In genomic region chr6:125319919-125320296, GRCm38 (mm10) we compare ENCODE assay signal across 21 mouse cellular contexts. TPM values are rescaled to one million over a fixed set of nuclear protein-coding genes. Genes with fewer than 3 reads are reported as not detected.
DNase-seq lines count a peak whose midpoint lies in the region; ATAC-seq and TF ChIP-seq lines count a peak whose summit lies in the region.
"Had no signal": no experiment of that assay in that cellular context is flagged by ENCODE, and none has a peak within 500 bp of the region (broad histone marks: within the 10 kb centered on the region; RNA-seq: fewer than 3 reads in every experiment).

No protein-coding gene starts in this region.

- no peaks in the 10 kb centered on the region for H3K9me3 ChIP-seq in intestine, postnatal 0 days (ENCODE audit: control insufficient read depth)
- H3K9me3 ChIP-seq in intestine, embryonic 15.5 days: no peaks in the 10 kb centered on the region
- no peaks in the 10 kb centered on the region for H3K9me3 ChIP-seq in hindbrain, postnatal 0 days (ENCODE audit: low read length)
- H3K9me3 ChIP-seq: embryonic facial prominence, embryonic 10.5 days; hindbrain, embryonic 12.5 days had no signal

- H3K27me3 ChIP-seq in intestine, postnatal 0 days (replicated peaks; ENCODE audit: control insufficient read depth, insufficient read depth, low read length): no peaks in the 10 kb centered on the region; the same call in 1 of the 2 replicates
- H3K27me3 ChIP-seq in intestine, embryonic 15.5 days (replicated peaks): peaks cover 20% of the 10 kb centered on the region
- peaks cover 21% of the 10 kb centered on the region; the same call in 1 of the 2 replicates for H3K27me3 ChIP-seq in hindbrain, postnatal 0 days (ENCODE audit: insufficient read depth, low read length)

- no peak overlapping the region for H3K9ac ChIP-seq in intestine, postnatal 0 days (ENCODE audit: low read depth, low read length)
- no peak overlapping the region for H3K9ac ChIP-seq in intestine, embryonic 15.5 days
- H3K9ac ChIP-seq in hindbrain, postnatal 0 days (replicated peaks; ENCODE audit: low read length): no peak overlapping the region
- H3K9ac ChIP-seq: hindbrain, embryonic 12.5 days had no signal

- no peak overlapping the region for H3K4me2 ChIP-seq in intestine, postnatal 0 days (replicated peaks; ENCODE audit: low read depth)
- no peak overlapping the region for H3K4me2 ChIP-seq in intestine, embryonic 15.5 days (replicated peaks)
- H3K4me2 ChIP-seq in hindbrain, postnatal 0 days (ENCODE audit: low read depth, low read length): no peak overlapping the region
- H3K4me2 ChIP-seq: heart, embryonic 11.5 days; hindbrain, embryonic 12.5 days had no signal

- no peak overlapping the region for H3K4me3 ChIP-seq in intestine, postnatal 0 days (ENCODE audit: low read depth, low read length)
- H3K4me3 ChIP-seq in intestine, embryonic 15.5 days (replicated peaks): no peak overlapping the region
- H3K4me3 ChIP-seq in lung, adult 2 months (replicated peaks; ENCODE audit: extremely low read depth, low read depth, low read length): no peak overlapping the region
- H3K4me3 ChIP-seq in hindbrain, postnatal 0 days (ENCODE audit: low read length): no peak overlapping the region
- H3K4me3 ChIP-seq: embryonic facial prominence, embryonic 10.5 days; gastrocnemius, adult 2 months; hindbrain, embryonic 12.5 days had no signal

- H3K4me1 ChIP-seq in intestine, postnatal 0 days (replicated peaks; ENCODE audit: control insufficient read depth, insufficient read depth, low read length): no peaks in the 10 kb centered on the region
- peaks cover 8% of the 10 kb centered on the region; the same call in 1 of the 2 replicates for H3K4me1 ChIP-seq in intestine, embryonic 15.5 days (replicated peaks)
- peaks cover 6% of the 10 kb centered on the region; the same call in 1 of the 2 replicates for H3K4me1 ChIP-seq in lung, adult 2 months (ENCODE audit: control insufficient read depth, insufficient read depth, low read length)
- H3K4me1 ChIP-seq in hindbrain, postnatal 0 days (ENCODE audit: insufficient read depth, low read length): peaks cover 3% of the 10 kb centered on the region; the same call in 1 of the 2 replicates

- H3K36me3 ChIP-seq in intestine, postnatal 0 days (ENCODE audit: control insufficient read depth, insufficient read depth): no peaks in the 10 kb centered on the region
- H3K36me3 ChIP-seq in intestine, embryonic 15.5 days: no peaks in the 10 kb centered on the region
- no peaks in the 10 kb centered on the region for H3K36me3 ChIP-seq in hindbrain, postnatal 0 days (ENCODE audit: insufficient read depth, low read length)
- H3K36me3 ChIP-seq: embryonic facial prominence, embryonic 10.5 days; hindbrain, embryonic 12.5 days had no signal

- peak; percentile 36 for DNase-seq in lung, adult 2 months
- DNase-seq in lung, postnatal 10 days: no peak
- peak; percentile 46 for DNase-seq in lung, postnatal 36 days
- DNase-seq in hindbrain, postnatal 0 days (ENCODE audit: low spot score): no peak
- DNase-seq: adrenal gland, adult 2 months; adrenal gland, postnatal 25 days; cerebellum, adult 2 months; cerebellum, postnatal 10 days; gastrocnemius, adult 2 months; gastrocnemius, postnatal 25 days; heart, postnatal 36 days had no signal

- peak; percentile 21; the same call in 1 of the 2 replicates for TF ChIP-seq POLR2A in lung, adult 2 months (IDR thresholded peaks at IDR 0.05; ENCODE audit: borderline replicate concordance, extremely low read depth, low read depth, low read length)

- TF ChIP-seq CTCF in intestine, postnatal 0 days (IDR thresholded peaks at IDR 0.05; ENCODE audit: low read depth): peak; percentile 32; the same call in 1 of the 2 replicates
- TF ChIP-seq CTCF in lung, adult 2 months (IDR thresholded peaks at IDR 0.05; ENCODE audit: insufficient read depth, low read length): no peak
- no peak for TF ChIP-seq CTCF in hindbrain, postnatal 0 days (IDR thresholded peaks at IDR 0.05; ENCODE audit: low read depth)

- no peak overlapping the region for H3K27ac ChIP-seq in intestine, postnatal 0 days (ENCODE audit: low read depth, low read length)
- no peak overlapping the region for H3K27ac ChIP-seq in intestine, embryonic 15.5 days
- H3K27ac ChIP-seq in hindbrain, postnatal 0 days: no peak overlapping the region
- H3K27ac ChIP-seq: embryonic facial prominence, embryonic 10.5 days; hindbrain, embryonic 12.5 days had no signal

- ATAC-seq in intestine, postnatal 0 days: no peak
- ATAC-seq in intestine, embryonic 15.5 days: no peak
- 0 out of 2 replicates have a peak, but pooled peaks have one; percentile 20 for ATAC-seq in megakaryocyte progenitor cell, adult 5-6 weeks (replicated peaks; ENCODE audit: poor library complexity)
- no peak for ATAC-seq in hindbrain, postnatal 0 days
- ATAC-seq: forebrain, embryonic 14.5 days; hindbrain, embryonic 16.5 days had no signal

RNA-seq across cellular contexts. Expression of gene Scnn1a, which starts 0.6 kb away (rescaled TPM):
- 16.9 and 19.0 TPM in 2 replicates for polyA plus RNA-seq in intestine, postnatal 0 days (2015; fragmentation: Nextera tagmentation; extraction: Ambion mirVana)
- 2.6 and 3.3 TPM in 2 replicates for polyA plus RNA-seq in intestine, embryonic 15.5 days (2015; fragmentation: Nextera tagmentation; extraction: Ambion mirVana)
- polyA plus RNA-seq in lung, adult 2 months (2012; rRNA removed): 245 and 249 TPM in 2 replicates
- total RNA-seq in megakaryocyte progenitor cell, adult 5-6 weeks (2015): 21.8 and 22.9 TPM in 2 replicates
- 0.75 and 1.7 TPM in 2 replicates for total RNA-seq in megakaryocyte progenitor cell, adult 5-6 weeks (2017)
- 1.7 and 3.0 TPM in 2 replicates for total RNA-seq in hindbrain, postnatal 0 days (2014; rRNA removed)
- 1.00 and 1.2 TPM in 2 replicates for polyA plus RNA-seq in hindbrain, postnatal 0 days (2015; fragmentation: Nextera tagmentation; extraction: Ambion mirVana)

RNA-seq across cellular contexts. Expression of gene Ltbr, which starts 6.2 kb away (rescaled TPM):
- 104 and 110 TPM in 2 replicates for polyA plus RNA-seq in intestine, postnatal 0 days (2015; fragmentation: Nextera tagmentation; extraction: Ambion mirVana)
- polyA plus RNA-seq in intestine, embryonic 15.5 days (2015; fragmentation: Nextera tagmentation; extraction: Ambion mirVana): 78.6 and 83.8 TPM in 2 replicates
- 107 and 116 TPM in 2 replicates for polyA plus RNA-seq in lung, adult 2 months (2012; rRNA removed)
- 17.5 and 18.7 TPM in 2 replicates for total RNA-seq in megakaryocyte progenitor cell, adult 5-6 weeks (2015)
- 28.2 and 43.7 TPM in 2 replicates for total RNA-seq in megakaryocyte progenitor cell, adult 5-6 weeks (2017)
- 31.6 and 34.4 TPM in 2 replicates for total RNA-seq in hindbrain, postnatal 0 days (2014; rRNA removed)
- polyA plus RNA-seq in hindbrain, postnatal 0 days (2015; fragmentation: Nextera tagmentation; extraction: Ambion mirVana): 17.5 and 18.1 TPM in 2 replicates

RNA-seq across cellular contexts. Expression of gene Tnfrsf1a, which starts 29.3 kb away (rescaled TPM):
- 108 and 109 TPM in 2 replicates for polyA plus RNA-seq in intestine, postnatal 0 days (2015; fragmentation: Nextera tagmentation; extraction: Ambion mirVana)
- polyA plus RNA-seq in intestine, embryonic 15.5 days (2015; fragmentation: Nextera tagmentation; extraction: Ambion mirVana): 69.1 and 71.4 TPM in 2 replicates
- 186 and 200 TPM in 2 replicates for polyA plus RNA-seq in lung, adult 2 months (2012; rRNA removed)
- total RNA-seq in megakaryocyte progenitor cell, adult 5-6 weeks (2015): 56.9 and 61.8 TPM in 2 replicates
- total RNA-seq in megakaryocyte progenitor cell, adult 5-6 weeks (2017): 56.6 and 57.1 TPM in 2 replicates
- 12.2 and 18.0 TPM in 2 replicates for total RNA-seq in hindbrain, postnatal 0 days (2014; rRNA removed)
- 15.5 and 16.3 TPM in 2 replicates for polyA plus RNA-seq in hindbrain, postnatal 0 days (2015; fragmentation: Nextera tagmentation; extraction: Ambion mirVana)

RNA-seq across cellular contexts. Expression of gene Tuba3a, which starts 34.1 kb away (rescaled TPM):
- not detected in 2 replicates for polyA plus RNA-seq in intestine, postnatal 0 days (2015; fragmentation: Nextera tagmentation; extraction: Ambion mirVana)
- polyA plus RNA-seq in intestine, embryonic 15.5 days (2015; fragmentation: Nextera tagmentation; extraction: Ambion mirVana): 0.14 TPM in 1 of 2 replicates, not detected in the other
- polyA plus RNA-seq in lung, adult 2 months (2012; rRNA removed): 0.17 and 0.19 TPM in 2 replicates
- not detected in 2 replicates for total RNA-seq in megakaryocyte progenitor cell, adult 5-6 weeks (2015)
- not detected in 2 replicates for total RNA-seq in megakaryocyte progenitor cell, adult 5-6 weeks (2017)
- not detected in 2 replicates for total RNA-seq in hindbrain, postnatal 0 days (2014; rRNA removed)
- polyA plus RNA-seq in hindbrain, postnatal 0 days (2015; fragmentation: Nextera tagmentation; extraction: Ambion mirVana): not detected in 2 replicates
- total RNA-seq: adrenal gland, adult 2 months; adrenal gland, postnatal 25 days; gastrocnemius, adult 2 months; gastrocnemius, postnatal 25 days; granulocyte monocyte progenitor cell, adult 5-6 weeks; heart, postnatal 36 days had no signal
- polyA plus RNA-seq: adrenal gland, adult 2 months; cerebellum, adult 2 months; heart, postnatal 0 days; hindbrain, embryonic 12.5 days had no signal

Comparison
In these comparisons a context has a peak if more than half of its experiments do, and no peak if none do; other contexts are left out.
1. DNase-seq: peak in lung, adult 2 months (single experiment) and lung, postnatal 36 days (single experiment); none in lung, postnatal 10 days (single experiment) and hindbrain, postnatal 0 days (single experiment).
2. RNA of gene Scnn1a, which starts 0.6 kb away (polyA plus RNA-seq): 245 to 249 TPM in lung, adult 2 months; 16.9 to 19.0 TPM in intestine, postnatal 0 days, 2.6 to 3.3 TPM in intestine, embryonic 15.5 days and 1.00 to 1.2 TPM in hindbrain, postnatal 0 days; every median in the first group is over 10 times any median in the second.